Mouse (Mus musculus) hindbrain, postnatal 0 days (tissue): ENCODE data around the gene Mettl7a1. TPM values are rescaled to one million over a fixed set of nuclear protein-coding genes. Genes with fewer than 3 reads are reported as not detected.
"Not testable (repeated sequence)": the region's sequence is repeated elsewhere in the genome, so short reads cannot be mapped to it uniquely, and the experiment has no call there.

Experiments
- ATAC-seq: fragments of 200-750 bp; cut with Nextera tagmentation; 2 replicates; pipeline ENCODE4 v1.8.0; 2017; ENCODE audit warnings: mild to moderate bottlenecking, moderate TSS enrichment, moderate library complexity
- DNase-seq: peaks from one replicate; pipeline ENCODE4 v3.0.0-alpha.2; 2015; ENCODE audit warnings: low spot score
- H3K27ac ChIP-seq: fragments of 300-500 bp; sonication (generic); 2 replicates; pipeline ENCODE4 v1.5.1; 2014; ENCODE audit warnings: mild to moderate bottlenecking
- H3K27me3 ChIP-seq: fragments of 300-500 bp; sonication (generic); 2 replicates; pipeline ENCODE4 v1.6.1; 2014; ENCODE audit warnings: low read length, mixed read lengths; ENCODE audit not compliant: insufficient read depth
- H3K36me3 ChIP-seq: fragments of 300-500 bp; sonication (generic); 2 replicates; pipeline ENCODE4 v1.6.1; 2014; ENCODE audit warnings: low read length, mixed read lengths; ENCODE audit not compliant: insufficient read depth
- H3K4me1 ChIP-seq: fragments of 300-500 bp; sonication (generic); 2 replicates; pipeline ENCODE4 v1.6.1; 2014; ENCODE audit warnings: antibody characterized with exemption, low read length, mixed read lengths; ENCODE audit not compliant: insufficient read depth
- H3K4me2 ChIP-seq: fragments of 300-500 bp; sonication (generic); 2 replicates; pipeline ENCODE4 v1.6.1; 2014; ENCODE audit warnings: low read depth, mild to moderate bottlenecking, low read length, moderate library complexity, mixed read lengths
- H3K4me3 ChIP-seq: fragments of 300-500 bp; sonication (generic); 2 replicates; pipeline ENCODE4 v1.5.1; 2014; ENCODE audit warnings: low read length
- H3K9ac ChIP-seq: fragments of 300-500 bp; sonication (generic); replicated peaks from 2 replicates; pipeline ENCODE4 v1.6.1; 2014; ENCODE audit warnings: mild to moderate bottlenecking, low read length, moderate library complexity, mixed read lengths
- H3K9me3 ChIP-seq: fragments of 300-500 bp; sonication (generic); 2 replicates; pipeline ENCODE4 v1.6.1; 2016; ENCODE audit warnings: low read length, mixed read lengths
- CTCF ChIP-seq: IDR thresholded peaks from 2 replicates; pipeline ENCODE4 v1.5.1; 2016; ENCODE audit warnings: antibody characterized with exemption, control low read depth, low read depth
- WGBS: fragments of 180-500 bp; shearing (Covaris S2); extraction: QIAGEN DNeasy Blood & Tissue Kit; methylation state at CpG from one replicate; pipeline ENCODE4 v1.1.7; 2014; 5-methylcytosine and 5-hydroxymethylcytosine counted together
- polyA plus RNA-seq: library from polyadenylated mRNA; unstranded; fragments of >200 nt; fragmentation: Nextera tagmentation; extraction: Ambion mirVana; gene quantifications from 2 replicates; pipeline ENCODE4 v1.2.1, GENCODE M21; 2015
- total RNA-seq: library from RNA; depleted of rRNA; stranded (reverse); fragments of >200 nt; gene quantifications from 2 replicates; pipeline ENCODE4 v1.2.3, GENCODE M21; 2014

Gene Mettl7a1
- total and polyA plus RNA-seq, 2 experiments from 2014 or later: 1.8 to 9.3 TPM

GRCm38 (mm10) chr15:100319884-100320283, 15.9 kb downstream of the Mettl7a1 start:
- Histone ChIP-seq H3K36me3 (no peaks in the 10 kb centered on the region), H3K27me3 (no peaks in the 10 kb centered on the region), H3K4me1 (no peaks in the 10 kb centered on the region), H3K27ac (no peak overlapping the region), H3K9me3 (no peaks in the 10 kb centered on the region), H3K9ac (no peak overlapping the region), H3K4me2 (no peak overlapping the region), H3K4me3 (no peak overlapping the region)
- DNase-seq: no peak
- WGBS: 96% methylated on average over 1 of the region's 1 CpGs
- no peak for ATAC-seq
- TF ChIP-seq CTCF: no peak

GRCm38 (mm10) chr15:100320295-100320905, 16.5 kb downstream of the Mettl7a1 start:
- Histone ChIP-seq H3K9me3 (no peaks in the 10 kb centered on the region), H3K27ac (no peak overlapping the region), H3K9ac (no peak overlapping the region), H3K36me3 (no peaks in the 10 kb centered on the region), H3K4me3 (no peak overlapping the region), H3K27me3 (no peaks in the 10 kb centered on the region), H3K4me2 (no peak overlapping the region), H3K4me1 (no peaks in the 10 kb centered on the region)
- 78% methylated on average over 9 of the region's 9 CpGs for WGBS
- TF ChIP-seq CTCF: no peak
- ATAC-seq (no peak), DNase-seq (no peak)

GRCm38 (mm10) chr15:100321134-100321533, 17.2 kb downstream of the Mettl7a1 start:
- H3K4me3 ChIP-seq: no peak overlapping the region
- H3K27me3 ChIP-seq: no peaks in the 10 kb centered on the region
- WGBS: 51% methylated on average over 5 of the region's 5 CpGs
- H3K27ac ChIP-seq: no peak overlapping the region
- no peak overlapping the region for H3K9ac ChIP-seq
- DNase-seq (peak; percentile 55), ATAC-seq (no peak)
- H3K4me1 ChIP-seq: no peaks in the 10 kb centered on the region
- no peak overlapping the region for H3K4me2 ChIP-seq
- no peaks in the 10 kb centered on the region for H3K36me3 ChIP-seq
- H3K9me3 ChIP-seq: no peaks in the 10 kb centered on the region
- peak; percentile 54 for TF ChIP-seq CTCF

- ATAC-seq: no peak
- H3K27ac ChIP-seq: no peak overlapping the region
- DNase-seq: no peak
Observed at GRCm38 (mm10) chr15:100324021-100324591, 20.2 kb downstream of the Mettl7a1 start.

GRCm38 (mm10) chr15:100325235-100325634, 21.3 kb downstream of the Mettl7a1 start:
- H3K27me3 ChIP-seq: no peaks in the 10 kb centered on the region
- H3K27ac ChIP-seq: no peak overlapping the region
- no peaks in the 10 kb centered on the region for H3K9me3 ChIP-seq
- 84% methylated on average over 3 of the region's 3 CpGs for WGBS
- no peaks in the 10 kb centered on the region for H3K4me1 ChIP-seq
- no peak overlapping the region for H3K9ac ChIP-seq
- H3K4me2 ChIP-seq: no peak overlapping the region
- DNase-seq: no peak
- no peaks in the 10 kb centered on the region for H3K36me3 ChIP-seq
- ATAC-seq: no peak
- TF ChIP-seq CTCF: no peak
- no peak overlapping the region for H3K4me3 ChIP-seq

More at GRCm38 (mm10) chr15:100324021-100324591, 20.2 kb downstream of the Mettl7a1 start:
- Histone ChIP-seq H3K9me3 (no peaks in the 10 kb centered on the region), H3K4me2 (no peak overlapping the region), H3K9ac (no peak overlapping the region), H3K36me3 (no peaks in the 10 kb centered on the region), H3K4me3 (no peak overlapping the region), H3K27me3 (no peaks in the 10 kb centered on the region), H3K4me1 (no peaks in the 10 kb centered on the region)
- WGBS: 73% methylated on average over 12 of the region's 12 CpGs
- no peak for TF ChIP-seq CTCF

GRCm38 (mm10) chr15:100328089-100328488, 24.1 kb downstream of the Mettl7a1 start:
- not testable (repeated sequence) for H3K27me3 ChIP-seq, H3K36me3 ChIP-seq, H3K4me3 ChIP-seq, ATAC-seq, H3K9me3 ChIP-seq, H3K27ac ChIP-seq, H3K4me1 ChIP-seq, H3K9ac ChIP-seq, DNase-seq, H3K4me2 ChIP-seq
- WGBS: 72% methylated on average over 3 of the region's 4 CpGs

- H3K4me1 ChIP-seq, H3K4me3 ChIP-seq, DNase-seq, H3K27me3 ChIP-seq, H3K36me3 ChIP-seq, H3K27ac ChIP-seq, ATAC-seq, H3K9ac ChIP-seq, H3K9me3 ChIP-seq, H3K4me2 ChIP-seq: not testable (repeated sequence)
- 55% methylated on average over 9 of the region's 10 CpGs for WGBS
Observed at GRCm38 (mm10) chr15:100329336-100329735, 25.4 kb downstream of the Mettl7a1 start.
